ENCODE assay signal across 19 mouse cellular contexts in the genomic region with DNA sequence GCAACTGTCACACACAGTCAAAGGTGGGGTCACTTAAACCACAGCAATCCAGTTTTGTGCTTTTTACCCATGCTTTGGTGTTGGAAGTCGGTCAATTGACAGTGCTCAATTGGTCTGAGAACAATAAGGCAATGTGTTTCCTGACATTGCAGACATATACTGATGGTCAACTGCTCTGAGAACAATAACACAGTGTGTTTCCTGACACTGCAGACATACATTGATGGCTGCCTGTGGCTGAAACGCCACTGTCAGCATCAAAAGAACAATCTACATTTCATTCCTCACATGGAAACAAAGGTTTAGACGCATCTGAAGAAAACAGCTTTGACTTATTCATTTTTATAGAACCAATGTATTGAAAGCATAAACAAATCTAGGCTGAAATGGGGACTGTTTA. TPM values are rescaled to one million over a fixed set of nuclear protein-coding genes. Genes with fewer than 3 reads are reported as not detected.
DNase-seq lines count a peak whose midpoint lies in the region; ATAC-seq and TF ChIP-seq lines count a peak whose summit lies in the region.
"Had no signal": no experiment of that assay in that cellular context is flagged by ENCODE, and none has a peak within 500 bp of the region (broad histone marks: within the 10 kb centered on the region; RNA-seq: fewer than 3 reads in every experiment).

No protein-coding gene starts in this region.

- no peak for TF ChIP-seq POLR2A in lung, adult 2 months (IDR thresholded peaks at IDR 0.05; ENCODE audit: borderline replicate concordance, extremely low read depth, low read depth, low read length)

- H3K27me3 ChIP-seq in hindbrain, embryonic 11.5 days (ENCODE audit: control insufficient read depth, insufficient read depth, low read length) = no peaks in the 10 kb centered on the region
- H3K27me3 ChIP-seq in hindbrain, embryonic 16.5 days (replicated peaks; ENCODE audit: control insufficient read depth, insufficient read depth, low read length) = no peaks in the 10 kb centered on the region
- H3K27me3 ChIP-seq in lung, embryonic 15.5 days = no peaks in the 10 kb centered on the region
- H3K27me3 ChIP-seq: heart, embryonic 12.5 days; hindbrain, embryonic 12.5 days had no signal

- TF ChIP-seq CTCF in lung, adult 2 months (IDR thresholded peaks at IDR 0.05; ENCODE audit: insufficient read depth, low read length) = no peak

- WGBS in hindbrain, embryonic 11.5 days = 22% methylated on average over 3 of the region's 3 CpGs
- 17% methylated on average over 3 of the region's 3 CpGs for WGBS in hindbrain, embryonic 16.5 days
- WGBS in lung, embryonic 15.5 days = 34% methylated on average over 3 of the region's 3 CpGs
- WGBS in lung, adult 2 months = 43% methylated on average over 3 of the region's 3 CpGs

- DNase-seq in hindbrain, embryonic 11.5 days (ENCODE audit: low spot score) = peak; percentile 2
- DNase-seq in lung, adult 2 months = no peak
- DNase-seq in retina, postnatal 1 day = peak; percentile 43
- no peak for DNase-seq in retina, embryonic 14.5 days (ENCODE audit: low spot score)
- DNase-seq in mesoderm, embryonic 11.5 days (ENCODE audit: low read depth, low spot score) = peak; percentile 21
- DNase-seq in urinary bladder, postnatal 10 days (ENCODE audit: low spot score) = no peak
- DNase-seq: adrenal gland, adult 2 months; adrenal gland, postnatal 25 days; cerebellum, adult 2 months; cerebellum, postnatal 10 days; gastrocnemius, postnatal 14 days; heart, adult 2 months; heart, postnatal 36 days had no signal

- no peak overlapping the region for H3K9ac ChIP-seq in hindbrain, embryonic 11.5 days (ENCODE audit: low read depth, low read length)
- no peak overlapping the region for H3K9ac ChIP-seq in hindbrain, embryonic 16.5 days (ENCODE audit: low read depth, low read length)
- H3K9ac ChIP-seq in lung, embryonic 15.5 days = no peak overlapping the region
- H3K9ac ChIP-seq: heart, embryonic 12.5 days; hindbrain, embryonic 12.5 days had no signal

- no peak overlapping the region for H3K27ac ChIP-seq in hindbrain, embryonic 11.5 days (ENCODE audit: low read depth, low read length)
- no peak overlapping the region for H3K27ac ChIP-seq in hindbrain, embryonic 16.5 days (ENCODE audit: low read depth, low read length)
- peak overlapping the region; percentile 53; the same call in 1 of the 2 replicates for H3K27ac ChIP-seq in lung, embryonic 15.5 days
- H3K27ac ChIP-seq: heart, adult 2 months; hindbrain, embryonic 12.5 days; hindbrain, postnatal 0 days had no signal

- no peak overlapping the region for H3K4me3 ChIP-seq in hindbrain, embryonic 11.5 days (ENCODE audit: low read depth, low read length)
- H3K4me3 ChIP-seq in hindbrain, embryonic 16.5 days (ENCODE audit: low read length) = no peak overlapping the region
- no peak overlapping the region for H3K4me3 ChIP-seq in lung, embryonic 15.5 days
- H3K4me3 ChIP-seq in lung, adult 2 months (replicated peaks; ENCODE audit: extremely low read depth, low read depth, low read length) = no peak overlapping the region
- H3K4me3 ChIP-seq: heart, adult 2 months; heart, embryonic 12.5 days; hindbrain, embryonic 12.5 days had no signal

- H3K4me2 ChIP-seq in hindbrain, embryonic 11.5 days (replicated peaks; ENCODE audit: low read depth, low read length) = no peak overlapping the region
- H3K4me2 ChIP-seq in hindbrain, embryonic 16.5 days (ENCODE audit: low read length) = no peak overlapping the region
- H3K4me2 ChIP-seq in lung, embryonic 15.5 days = no peak overlapping the region
- H3K4me2 ChIP-seq: heart, embryonic 12.5 days; hindbrain, embryonic 12.5 days had no signal

- no peaks in the 10 kb centered on the region for H3K9me3 ChIP-seq in hindbrain, embryonic 11.5 days (ENCODE audit: control insufficient read depth, low read length)
- H3K9me3 ChIP-seq in hindbrain, embryonic 16.5 days (ENCODE audit: control insufficient read depth, low read length) = no peaks in the 10 kb centered on the region
- no peaks in the 10 kb centered on the region for H3K9me3 ChIP-seq in lung, embryonic 15.5 days
- H3K9me3 ChIP-seq: heart, embryonic 12.5 days; hindbrain, embryonic 12.5 days had no signal

- H3K36me3 ChIP-seq in hindbrain, embryonic 11.5 days (ENCODE audit: control insufficient read depth, insufficient read depth, low read length) = no peaks in the 10 kb centered on the region
- H3K36me3 ChIP-seq in hindbrain, embryonic 16.5 days (ENCODE audit: control insufficient read depth, insufficient read depth, low read length) = no peaks in the 10 kb centered on the region
- no peaks in the 10 kb centered on the region for H3K36me3 ChIP-seq in lung, embryonic 15.5 days
- H3K36me3 ChIP-seq: heart, embryonic 12.5 days; hindbrain, embryonic 12.5 days had no signal

- ATAC-seq in hindbrain, embryonic 11.5 days (ENCODE audit: low FRiP score) = no peak
- ATAC-seq in hindbrain, embryonic 16.5 days = no peak
- no peak for ATAC-seq in lung, embryonic 15.5 days (ENCODE audit: borderline replicate concordance, extremely low read depth, low FRiP score, low TSS enrichment)
- ATAC-seq: forebrain, embryonic 16.5 days; hindbrain, postnatal 0 days had no signal

- no peaks in the 10 kb centered on the region for H3K4me1 ChIP-seq in hindbrain, embryonic 11.5 days (replicated peaks; ENCODE audit: control insufficient read depth, insufficient read depth, low read length)
- no peaks in the 10 kb centered on the region for H3K4me1 ChIP-seq in hindbrain, embryonic 16.5 days (ENCODE audit: control insufficient read depth, insufficient read depth, low read depth, low read length)
- H3K4me1 ChIP-seq in lung, embryonic 15.5 days = peaks cover 31% of the 10 kb centered on the region
- 0 out of 2 replicates have a peak, but pooled peaks cover 2% of the 10 kb centered on the region for H3K4me1 ChIP-seq in lung, adult 2 months (ENCODE audit: control insufficient read depth, insufficient read depth, low read length)
- H3K4me1 ChIP-seq: hindbrain, embryonic 12.5 days had no signal

RNA-seq across cellular contexts. Expression of gene Lama4, which starts 59.2 kb away (rescaled TPM):
- polyA plus RNA-seq in hindbrain, embryonic 11.5 days (2014; fragmentation: Nextera tagmentation; extraction: Ambion mirVana) = 18.3 and 20.2 TPM in 2 replicates
- 18.7 and 26.7 TPM in 2 replicates for polyA plus RNA-seq in hindbrain, embryonic 16.5 days (2015; fragmentation: Nextera tagmentation; extraction: Ambion mirVana)
- polyA plus RNA-seq in lung, embryonic 15.5 days (2015; fragmentation: Nextera tagmentation; extraction: Ambion mirVana) = 111 and 115 TPM in 2 replicates
- 37.7 and 48.2 TPM in 2 replicates for polyA plus RNA-seq in lung, adult 2 months (2012; rRNA removed)

Comparison
In these comparisons a context has a peak if more than half of its experiments do, and no peak if none do; other contexts are left out.
1. DNase-seq: peak in hindbrain, embryonic 11.5 days (single experiment), retina, postnatal 1 day (single experiment) and mesoderm, embryonic 11.5 days (single experiment); none in lung, adult 2 months (single experiment), retina, embryonic 14.5 days (single experiment) and urinary bladder, postnatal 10 days (single experiment).